Mouse (Mus musculus) liver, embryonic 14.5 days (tissue): ENCODE results near the gene Pigq. TPM values are rescaled to one million over a fixed set of nuclear protein-coding genes. Genes with fewer than 3 reads are reported as not detected.

Experiments
- ATAC-seq: fragments of 200-750 bp; cut with Nextera tagmentation; 2 replicates; pipeline ENCODE4 v1.8.0; 2017; ENCODE audit warnings: moderate number of reproducible peaks, mild to moderate bottlenecking, moderate library complexity; ENCODE audit not compliant: insufficient read depth
- DNase-seq, 3 experiments: peaks; one replicate each; pipeline ENCODE4 v3.0.0-alpha.2; 2012 to 2013; ENCODE audit warnings: low read depth in 3 of 3, low spot score in 3 of 3
- H3K27ac ChIP-seq: fragments of 300-500 bp; sonication (generic); 2 replicates; pipeline ENCODE4 v1.5.1; 2014; ENCODE audit warnings: moderate library complexity, mild to moderate bottlenecking, control low read depth, inconsistent platforms
- H3K27me3 ChIP-seq: fragments of 300-500 bp; sonication (generic); 2 replicates; pipeline ENCODE4 v1.6.1; 2014; ENCODE audit warnings: mild to moderate bottlenecking, low read length, moderate library complexity; ENCODE audit not compliant: control insufficient read depth, insufficient read depth
- H3K36me3 ChIP-seq: fragments of 300-500 bp; sonication (generic); replicated peaks from 2 replicates; pipeline ENCODE4 v1.6.1; 2014; ENCODE audit warnings: low read depth; ENCODE audit not compliant: control insufficient read depth, insufficient read depth
- H3K4me1 ChIP-seq, 2 experiments: fragments of 200-500 bp in 1 of 2; fragments of 300-500 bp in 1 of 2; sonication (generic) in 1 of 2; replicated peaks; 2 replicates each; pipeline ENCODE4 v1.6.1; 2012 to 2014; ENCODE audit warnings: antibody characterized with exemption in 1 of 2, inconsistent platforms in 1 of 2, low read length in 1 of 2; ENCODE audit not compliant: control insufficient read depth in 2 of 2, insufficient read depth in 2 of 2
- H3K4me2 ChIP-seq: fragments of 300-500 bp; sonication (generic); 2 replicates; pipeline ENCODE4 v1.6.1; 2014; ENCODE audit warnings: low read depth, mild to moderate bottlenecking, control low read depth, moderate library complexity
- H3K4me3 ChIP-seq, 2 experiments: fragments of 200-500 bp in 1 of 2; fragments of 300-500 bp in 1 of 2; sonication (generic) in 1 of 2; 2 replicates each; pipeline ENCODE4 v1.5.1; 2012 to 2014; ENCODE audit warnings: low read depth in 2 of 2, low read length in 2 of 2, mild to moderate bottlenecking in 2 of 2, control low read depth in 1 of 2, inconsistent platforms in 1 of 2, moderate library complexity in 1 of 2; ENCODE audit not compliant: insufficient read depth in 1 of 2
- H3K9ac ChIP-seq: fragments of 300-500 bp; sonication (generic); replicated peaks from 2 replicates; pipeline ENCODE4 v1.6.1; 2014; ENCODE audit warnings: mild to moderate bottlenecking, control low read depth, moderate library complexity
- H3K9me3 ChIP-seq: fragments of 300-500 bp; sonication (generic); 2 replicates; pipeline ENCODE4 v1.6.1; 2016; ENCODE audit warnings: low read length, mixed read lengths; ENCODE audit not compliant: control insufficient read depth
- CTCF ChIP-seq: IDR thresholded peaks from 2 replicates; pipeline ENCODE4 v1.5.1; 2016; ENCODE audit warnings: antibody characterized with exemption, low read depth, control low read depth
- EP300 ChIP-seq: IDR thresholded peaks from 2 replicates; pipeline ENCODE4 v1.6.1; 2016; ENCODE audit warnings: antibody characterized with exemption, low read depth
- WGBS: fragments of 180-500 bp; shearing (Covaris S2); extraction: QIAGEN DNeasy Blood & Tissue Kit; methylation state at CpG from one replicate; pipeline ENCODE4 v1.1.7; 2014; ENCODE audit not compliant: insufficient replicate concordance; 5-methylcytosine and 5-hydroxymethylcytosine counted together
- polyA plus RNA-seq, 2 experiments: library from polyadenylated mRNA; depleted of rRNA in 1 of 2; stranded (reverse) in 1 of 2; unstranded in 1 of 2; fragments of >200 nt; fragmentation: Nextera tagmentation in 1 of 2; extraction: Ambion mirVana in 1 of 2; gene quantifications; 2 replicates each; pipeline versions ENCODE4 v1.2.1 to v1.2.3; 2012 to 2014

The Pigq gene
- polyA plus RNA-seq, 2 experiments, result 170 to 270 TPM

- TF ChIP-seq CTCF (no peak), EP300 (no peak)
- DNase-seq, result no peak
- Histone ChIP-seq H3K9me3 (no peaks in the 10 kb centered on the region), H3K27me3 (no peaks in the 10 kb centered on the region), H3K4me2 (no peak overlapping the region), H3K4me3 (no peak overlapping the region), H3K27ac (no peak overlapping the region), H3K36me3 (no peaks in the 10 kb centered on the region), H3K9ac (no peak overlapping the region), H3K4me1 (no peaks in the 10 kb centered on the region)
- WGBS, result 47% methylated on average over 3 of the region's 3 CpGs
- ATAC-seq, result no peak
Observed at GRCm38 (mm10) chr17:25903061-25903460, 41.7 kb downstream of the Pigq start.

GRCm38 (mm10) chr17:25900193-25900592, 44.5 kb downstream of the Pigq start:
- H3K4me1 ChIP-seq, result no peaks in the 10 kb centered on the region
- 83% methylated on average over 1 of the region's 1 CpGs for WGBS
- H3K27ac ChIP-seq, result no peak overlapping the region
- no peak overlapping the region for H3K9ac ChIP-seq
- TF ChIP-seq CTCF (0 out of 2 replicates have a peak, but pooled peaks have one; percentile 10), EP300 (no peak)
- no peaks in the 10 kb centered on the region for H3K9me3 ChIP-seq
- no peak for ATAC-seq
- no peaks in the 10 kb centered on the region for H3K36me3 ChIP-seq
- H3K4me3 ChIP-seq, result no peak overlapping the region
- no peak overlapping the region for H3K4me2 ChIP-seq
- no peaks in the 10 kb centered on the region for H3K27me3 ChIP-seq
- no peak for DNase-seq

GRCm38 (mm10) chr17:25895891-25896290, 48.8 kb downstream of the Pigq start:
- Histone ChIP-seq H3K4me3 (no peak overlapping the region), H3K36me3 (no peaks in the 10 kb centered on the region), H3K27ac (no peak overlapping the region), H3K4me2 (no peak overlapping the region), H3K9me3 (no peaks in the 10 kb centered on the region), H3K9ac (no peak overlapping the region), H3K27me3 (no peaks in the 10 kb centered on the region), H3K4me1 (no peaks in the 10 kb centered on the region)
- WGBS, result 75% methylated on average over 12 of the region's 12 CpGs
- DNase-seq (no peak), ATAC-seq (no peak)
- TF ChIP-seq EP300 (no peak), CTCF (no peak)

- no peak overlapping the region for H3K4me3 ChIP-seq
- H3K9me3 ChIP-seq, result no peaks in the 10 kb centered on the region
- no peaks in the 10 kb centered on the region for H3K36me3 ChIP-seq
- 0 out of 2 replicates have a peak, but pooled peaks have one; percentile 6 for TF ChIP-seq CTCF
- no peak for TF ChIP-seq EP300
- WGBS, result 41% methylated on average over 2 of the region's 2 CpGs
- H3K4me2 ChIP-seq, result no peak overlapping the region
- DNase-seq (no peak), ATAC-seq (no peak)
- H3K4me1 ChIP-seq, result no peaks in the 10 kb centered on the region
- no peaks in the 10 kb centered on the region for H3K27me3 ChIP-seq
- H3K9ac ChIP-seq, result no peak overlapping the region
- no peak overlapping the region for H3K27ac ChIP-seq
Observed at GRCm38 (mm10) chr17:25895415-25895814, 49.3 kb downstream of the Pigq start.

- no peak overlapping the region for H3K4me2 ChIP-seq
- H3K27me3 ChIP-seq, result no peaks in the 10 kb centered on the region
- 25% methylated on average over 2 of the region's 2 CpGs for WGBS
- TF ChIP-seq EP300 (no peak), CTCF (peak; percentile 99)
- peak in 2 of 3 experiments; percentile 46 to 53 for DNase-seq
- H3K36me3 ChIP-seq, result no peaks in the 10 kb centered on the region
- no peak overlapping the region for H3K27ac ChIP-seq
- peak; percentile 58 for ATAC-seq
- no peak overlapping the region for H3K9ac ChIP-seq
- H3K4me1 ChIP-seq, result no peaks in the 10 kb centered on the region
- H3K9me3 ChIP-seq, result no peaks in the 10 kb centered on the region
- no peak overlapping the region for H3K4me3 ChIP-seq
Observed at GRCm38 (mm10) chr17:25893975-25894617, 50.6 kb downstream of the Pigq start.
